Mouse (Mus musculus) neural tube, embryonic 15.5 days (tissue): ENCODE data around the gene Olfr49. TPM values are rescaled to one million over a fixed set of nuclear protein-coding genes. Genes with fewer than 3 reads are reported as not detected.
"Not testable (repeated sequence)": the region's sequence is repeated elsewhere in the genome, so short reads cannot be mapped to it uniquely, and the experiment has no call there.

Experiments
- ATAC-seq: fragments of 200-750 bp; cut with Nextera tagmentation; 2 replicates; pipeline ENCODE4 v1.8.0; 2017; ENCODE audit warnings: mild to moderate bottlenecking, moderate TSS enrichment, moderate library complexity; ENCODE audit not compliant: low FRiP score
- H3K27ac ChIP-seq: fragments of 300-500 bp; sonication (generic); replicated peaks from 2 replicates; pipeline ENCODE4 v1.5.1; 2015; ENCODE audit warnings: mild to moderate bottlenecking, inconsistent platforms
- H3K27me3 ChIP-seq: fragments of 300-500 bp; sonication (generic); replicated peaks from 2 replicates; pipeline ENCODE4 v1.6.1; 2015; ENCODE audit warnings: inconsistent platforms
- H3K36me3 ChIP-seq: fragments of 300-500 bp; sonication (generic); 2 replicates; pipeline ENCODE4 v1.6.1; 2015; ENCODE audit warnings: inconsistent platforms
- H3K4me1 ChIP-seq: fragments of 300-500 bp; sonication (generic); 2 replicates; pipeline ENCODE4 v1.6.1; 2015; ENCODE audit warnings: inconsistent platforms
- H3K4me2 ChIP-seq: fragments of 300-500 bp; sonication (generic); 2 replicates; pipeline ENCODE4 v1.6.1; 2015; ENCODE audit warnings: inconsistent platforms, mild to moderate bottlenecking, moderate library complexity
- H3K4me3 ChIP-seq: fragments of 300-500 bp; sonication (generic); replicated peaks from 2 replicates; pipeline ENCODE4 v1.5.1; 2015; ENCODE audit warnings: mild to moderate bottlenecking, inconsistent platforms
- H3K9ac ChIP-seq: fragments of 300-500 bp; sonication (generic); replicated peaks from 2 replicates; pipeline ENCODE4 v1.6.1; 2015; ENCODE audit warnings: mild to moderate bottlenecking, inconsistent platforms
- H3K9me3 ChIP-seq: fragments of 300-500 bp; sonication (generic); replicated peaks from 2 replicates; pipeline ENCODE4 v1.6.1; 2016; ENCODE audit warnings: inconsistent platforms
- WGBS: fragments of 180-500 bp; shearing (Covaris S2); methylation state at CpG from one replicate; pipeline ENCODE4 v1.1.7; 2015; ENCODE audit warnings: mixed read lengths; 5-methylcytosine and 5-hydroxymethylcytosine counted together
- polyA plus RNA-seq: library from polyadenylated mRNA; unstranded; fragments of >200 nt; fragmentation: Nextera tagmentation; extraction: Ambion mirVana; gene quantifications from 2 replicates; pipeline ENCODE4 v1.2.1, GENCODE M21; 2015

Olfr49 gene
- polyA plus RNA-seq, 1 experiment from 2014 or later, result not detected

- Histone ChIP-seq H3K27ac (no peak overlapping the region), H3K4me2 (no peak overlapping the region), H3K9me3 (no peaks in the 10 kb centered on the region), H3K9ac (no peak overlapping the region), H3K4me1 (peaks cover 13% of the 10 kb centered on the region), H3K4me3 (no peak overlapping the region), H3K27me3 (no peaks in the 10 kb centered on the region), H3K36me3 (peaks cover 31% of the 10 kb centered on the region)
- ATAC-seq, result peak; percentile 37
- 13% methylated on average over 7 of the region's 7 CpGs for WGBS
Measured at GRCm38 (mm10) chr14:54239002-54239736, 45.6 kb downstream of the Olfr49 start.

GRCm38 (mm10) chr14:54236881-54237280 lies 47.9 kb downstream of the Olfr49 start:
- ATAC-seq, result no peak
- Histone ChIP-seq H3K27me3 (no peaks in the 10 kb centered on the region), H3K4me3 (no peak overlapping the region), H3K9ac (no peak overlapping the region), H3K36me3 (peaks cover 23% of the 10 kb centered on the region), H3K4me1 (peaks cover 29% of the 10 kb centered on the region), H3K9me3 (no peaks in the 10 kb centered on the region), H3K4me2 (no peak overlapping the region), H3K27ac (no peak overlapping the region)
- WGBS, result 89% methylated on average over 5 of the region's 5 CpGs

GRCm38 (mm10) chr14:54235825-54236540 lies 48.8 kb downstream of the Olfr49 start:
- Histone ChIP-seq H3K27me3 (no peaks in the 10 kb centered on the region), H3K4me2 (no peak overlapping the region), H3K36me3 (peaks cover 14% of the 10 kb centered on the region), H3K4me1 (peaks cover 34% of the 10 kb centered on the region), H3K9me3 (no peaks in the 10 kb centered on the region), H3K9ac (no peak overlapping the region), H3K27ac (no peak overlapping the region), H3K4me3 (no peak overlapping the region)
- no peak for ATAC-seq
- 80% methylated on average over 5 of the region's 5 CpGs for WGBS

- ATAC-seq, result no peak
- no peak overlapping the region for H3K4me2 ChIP-seq
- H3K4me1 ChIP-seq, result peaks cover 40% of the 10 kb centered on the region
- no peak overlapping the region for H3K9ac ChIP-seq
- no peaks in the 10 kb centered on the region for H3K27me3 ChIP-seq
- H3K4me3 ChIP-seq, result no peak overlapping the region
- H3K9me3 ChIP-seq, result no peaks in the 10 kb centered on the region
- peak overlapping the region; percentile 72 for H3K27ac ChIP-seq
- peaks cover 10% of the 10 kb centered on the region for H3K36me3 ChIP-seq
- WGBS, result 58% methylated on average over 20 of the region's 20 CpGs
Measured at GRCm38 (mm10) chr14:54234231-54235040, 50.3 kb downstream of the Olfr49 start.

GRCm38 (mm10) chr14:54233559-54234143 lies 51.1 kb downstream of the Olfr49 start:
- peaks cover 10% of the 10 kb centered on the region for H3K36me3 ChIP-seq
- no peak overlapping the region for H3K4me2 ChIP-seq
- H3K27me3 ChIP-seq, result no peaks in the 10 kb centered on the region
- WGBS, result 70% methylated on average over 16 of the region's 16 CpGs
- ATAC-seq, result no peak
- no peaks in the 10 kb centered on the region for H3K9me3 ChIP-seq
- H3K4me3 ChIP-seq, result no peak overlapping the region
- H3K27ac ChIP-seq, result peak overlapping the region; percentile 72
- no peak overlapping the region for H3K9ac ChIP-seq
- H3K4me1 ChIP-seq, result peaks cover 48% of the 10 kb centered on the region

GRCm38 (mm10) chr14:54232811-54233558 lies 51.8 kb downstream of the Olfr49 start:
- Histone ChIP-seq H3K9me3 (no peaks in the 10 kb centered on the region), H3K36me3 (peaks cover 10% of the 10 kb centered on the region), H3K27ac (peak overlapping the region; percentile 72), H3K27me3 (no peaks in the 10 kb centered on the region), H3K4me1 (peaks cover 55% of the 10 kb centered on the region), H3K4me3 (no peak overlapping the region), H3K4me2 (no peak overlapping the region), H3K9ac (no peak overlapping the region)
- WGBS, result 22% methylated on average over 9 of the region's 9 CpGs
- no peak for ATAC-seq

- peaks cover 10% of the 10 kb centered on the region for H3K36me3 ChIP-seq
- no peak overlapping the region for H3K4me3 ChIP-seq
- peaks cover 61% of the 10 kb centered on the region for H3K4me1 ChIP-seq
- H3K4me2 ChIP-seq, result no peak overlapping the region
- no peaks in the 10 kb centered on the region for H3K27me3 ChIP-seq
- no peak overlapping the region for H3K9ac ChIP-seq
- ATAC-seq, result no peak
- H3K9me3 ChIP-seq, result no peaks in the 10 kb centered on the region
- 27% methylated on average over 9 of the region's 9 CpGs for WGBS
- H3K27ac ChIP-seq, result 0 out of 2 replicates have a peak overlapping the region, but pooled peaks have one; percentile 37
Measured at GRCm38 (mm10) chr14:54232143-54232542, 52.6 kb downstream of the Olfr49 start.

GRCm38 (mm10) chr14:54231176-54231956 lies 53.4 kb downstream of the Olfr49 start:
- WGBS, result 84% methylated on average over 21 of the region's 21 CpGs
- H3K4me1 ChIP-seq, result peaks cover 63% of the 10 kb centered on the region

GRCm38 (mm10) chr14:54230638-54231150 lies 54.0 kb downstream of the Olfr49 start:
- Histone ChIP-seq H3K36me3 (peaks cover 10% of the 10 kb centered on the region), H3K4me2 (no peak overlapping the region), H3K4me1 (peaks cover 64% of the 10 kb centered on the region), H3K9ac (no peak overlapping the region), H3K27ac (no peak overlapping the region), H3K9me3 (no peaks in the 10 kb centered on the region), H3K4me3 (no peak overlapping the region), H3K27me3 (no peaks in the 10 kb centered on the region)
- ATAC-seq, result no peak
- 85% methylated on average over 14 of the region's 14 CpGs for WGBS

More at GRCm38 (mm10) chr14:54231176-54231956, 53.4 kb downstream of the Olfr49 start:
- no peak overlapping the region for H3K4me3 ChIP-seq
- H3K9me3 ChIP-seq, result no peaks in the 10 kb centered on the region
- H3K27ac ChIP-seq, result 0 out of 2 replicates have a peak overlapping the region, but pooled peaks have one; percentile 37
- peaks cover 10% of the 10 kb centered on the region for H3K36me3 ChIP-seq
- no peak for ATAC-seq
- H3K9ac ChIP-seq, result no peak overlapping the region
- H3K27me3 ChIP-seq, result no peaks in the 10 kb centered on the region
- H3K4me2 ChIP-seq, result no peak overlapping the region

- H3K27ac ChIP-seq, ATAC-seq, H3K4me2 ChIP-seq, H3K9me3 ChIP-seq, H3K9ac ChIP-seq, H3K4me3 ChIP-seq, H3K36me3 ChIP-seq, H3K27me3 ChIP-seq: not testable (repeated sequence)
- 88% methylated on average over 3 of the region's 4 CpGs for WGBS
- peaks cover 70% of the 10 kb centered on the region for H3K4me1 ChIP-seq
Measured at GRCm38 (mm10) chr14:54229849-54230248, 54.9 kb downstream of the Olfr49 start.
